Mouse (Mus musculus) layer of hippocampus, postnatal 10 days (tissue): Measurements from ENCODE around the gene Olfr834. TPM values are rescaled to one million over a fixed set of nuclear protein-coding genes. Genes with fewer than 3 reads are reported as not detected.

ENCODE experiments used
- DNase-seq, 2 experiments: peaks; one replicate each; pipeline ENCODE4 v3.0.0; 2021; ENCODE audit warnings: low spot score in 2 of 2
- long read RNA-seq: library from polyadenylated mRNA; stranded (forward); transcript quantifications from one replicate; pipeline ENCODE4 v2.0.0, GENCODE M21; 2023
- total RNA-seq, 2 experiments: library from RNA; stranded (reverse); gene quantifications; 2 replicates each; pipeline ENCODE4 v1.2.3; 2021

Olfr834 gene
- not detected for total RNA-seq
- long read RNA-seq = 0 reads

DNA sequence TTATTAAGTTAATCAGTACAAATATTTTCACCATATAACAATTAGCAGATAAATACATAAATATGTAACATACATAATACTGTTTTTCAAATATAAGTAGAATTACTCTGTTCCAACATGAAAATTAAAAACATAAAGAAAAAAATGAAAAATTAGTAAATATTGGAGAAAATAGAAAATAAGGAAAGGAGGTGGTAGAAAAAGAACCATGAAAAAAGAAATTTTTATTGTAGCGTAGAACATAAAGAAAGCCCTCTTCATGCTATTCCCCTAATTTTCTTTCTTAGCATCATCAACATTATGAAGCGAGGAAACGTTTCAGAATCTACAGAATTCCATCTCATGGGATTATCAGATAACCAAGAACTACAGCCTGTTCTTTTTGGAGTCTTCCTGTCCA lies at the start of gene Olfr834:
TSS of gene Olfr834 (plus strand) at position 301 of the 400 bp plus-strand sequence.
- DNase-seq = no peak

DNA sequence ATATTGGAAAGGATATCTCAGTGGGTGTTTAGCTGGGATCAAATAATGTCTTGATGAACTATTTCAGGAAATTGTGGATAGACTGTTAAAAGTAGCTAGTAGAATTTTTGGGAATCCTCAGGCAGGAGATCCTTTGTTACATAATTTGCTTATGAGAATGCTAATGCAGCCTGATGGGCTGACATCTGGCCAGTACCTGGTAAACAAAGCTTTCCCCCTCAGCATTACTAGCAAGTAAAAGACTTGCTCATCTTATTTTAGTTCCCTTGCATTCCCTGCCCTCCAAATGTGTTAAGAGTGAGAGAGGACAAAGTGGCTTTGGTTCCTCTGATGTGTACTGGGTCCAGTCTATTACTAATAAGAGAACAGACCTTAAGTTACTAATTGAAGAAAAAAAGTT lies 25.8 kb upstream of the Olfr834 start:
- DNase-seq = no peak

DNA sequence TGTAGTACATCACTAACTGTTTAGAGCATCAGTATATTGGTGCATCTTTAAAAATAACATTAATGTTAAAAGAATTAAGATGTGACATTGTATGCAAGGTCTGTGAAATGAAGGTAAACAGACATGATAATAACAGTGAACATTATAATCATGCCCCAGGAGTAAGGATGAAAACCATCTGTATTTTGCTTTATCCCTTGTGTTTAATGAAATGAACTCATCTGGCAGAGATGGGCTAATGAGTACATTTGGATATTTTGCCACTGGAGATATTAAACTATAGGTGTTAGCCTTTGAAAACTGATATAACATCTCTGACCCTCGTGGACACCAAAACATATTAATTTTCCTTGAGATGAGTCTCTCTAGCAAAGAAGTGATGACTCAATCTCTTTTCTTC lies 44.6 kb downstream of the Olfr834 start, which contains the start of gene Olfr835:
TSS of gene Olfr835 (plus strand) at position 301 of the 400 bp plus-strand sequence.
- DNase-seq = no peak

Other genes starting within 250 kb of the Olfr834 start
- not detected for gene Olfr24, start 224.0 kb upstream of the Olfr834 start, total RNA-seq
- not detected for gene Olfr828, start 168.5 kb upstream of the Olfr834 start, total RNA-seq
- not detected for gene Olfr829, start 133.1 kb upstream of the Olfr834 start, total RNA-seq
- not detected for gene Olfr830, start 113.3 kb upstream of the Olfr834 start, total RNA-seq
- not detected for gene Olfr832, start 50.9 kb upstream of the Olfr834 start, total RNA-seq
- gene Olfr835, start 44.7 kb downstream of the Olfr834 start, total RNA-seq = not detected
- not detected for gene Olfr836, start 132.4 kb downstream of the Olfr834 start, total RNA-seq
- not detected for gene Olfr837, start 148.3 kb downstream of the Olfr834 start, total RNA-seq
- under 1 TPM; 0.05 to 0.07 TPM for gene Olfr839-ps1, start 189.3 kb downstream of the Olfr834 start, total RNA-seq